Mouse (Mus musculus): ENCODE results near the gene Bglap2. TPM values are rescaled to one million over a fixed set of nuclear protein-coding genes. Genes with fewer than 3 reads are reported as not detected.

Bglap2 gene
- total RNA-seq (2023), result not detected

DNA sequence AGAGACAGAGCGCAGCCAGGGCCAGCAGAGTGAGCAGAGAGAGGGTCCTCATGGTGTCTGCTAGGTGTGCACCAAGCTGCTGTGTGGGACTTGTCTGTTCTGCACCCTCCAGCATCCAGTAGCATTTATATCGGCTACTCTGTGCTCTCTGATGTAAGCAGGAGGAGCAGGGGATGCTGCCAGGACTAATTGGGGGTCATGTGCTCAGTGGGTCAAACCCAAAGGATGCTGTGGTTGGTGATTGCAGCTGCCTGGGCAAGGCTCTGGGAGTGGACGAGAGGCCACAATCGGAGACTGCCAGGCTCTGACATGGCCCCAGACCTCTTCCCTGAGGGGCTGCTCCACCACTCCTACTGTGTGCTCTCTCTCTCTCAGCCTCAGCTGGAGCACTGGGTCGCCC, at the start of gene Bglap2:
Bglap2 (minus strand) TSS at position 101 of the 400 bp plus-strand sequence.

DNA sequence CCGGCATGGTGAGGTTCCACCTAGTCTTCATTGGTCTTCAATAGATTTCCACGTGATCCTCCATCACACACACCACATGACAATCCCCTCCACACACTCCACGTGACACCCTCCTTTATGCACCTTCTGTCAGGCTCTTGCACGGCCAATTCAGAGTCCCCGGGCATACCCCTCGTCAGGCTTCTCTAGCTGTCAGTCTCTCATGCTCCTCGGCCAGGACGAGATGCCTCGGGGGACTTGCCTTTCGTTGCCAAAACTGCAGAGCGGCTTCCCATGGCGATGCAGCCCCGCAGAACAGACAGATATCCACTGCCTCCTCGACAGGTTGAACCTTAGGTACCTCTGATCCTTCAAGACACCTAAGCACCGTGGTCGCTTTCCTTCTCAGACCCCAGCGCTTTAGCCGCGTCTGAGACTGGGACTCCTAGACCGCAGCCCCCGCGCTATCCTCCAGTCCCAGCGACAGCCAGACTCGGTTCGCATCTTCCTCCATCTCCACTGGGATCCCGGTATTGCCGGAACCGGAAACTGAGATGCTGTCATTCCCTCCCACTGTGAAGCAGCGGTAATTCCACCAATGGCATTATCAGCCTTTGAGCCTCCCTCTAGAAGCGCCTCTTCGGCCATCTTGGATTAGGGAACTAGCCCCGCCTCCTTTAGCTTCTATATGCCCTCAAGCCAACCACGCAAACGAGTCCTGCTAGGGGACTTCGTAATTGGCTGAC, 46.3 kb upstream of the Bglap2 start, which contains the start of gene Slc25a44:
Slc25a44 (minus strand) TSS at position 535 of the 725 bp plus-strand sequence.

DNA sequence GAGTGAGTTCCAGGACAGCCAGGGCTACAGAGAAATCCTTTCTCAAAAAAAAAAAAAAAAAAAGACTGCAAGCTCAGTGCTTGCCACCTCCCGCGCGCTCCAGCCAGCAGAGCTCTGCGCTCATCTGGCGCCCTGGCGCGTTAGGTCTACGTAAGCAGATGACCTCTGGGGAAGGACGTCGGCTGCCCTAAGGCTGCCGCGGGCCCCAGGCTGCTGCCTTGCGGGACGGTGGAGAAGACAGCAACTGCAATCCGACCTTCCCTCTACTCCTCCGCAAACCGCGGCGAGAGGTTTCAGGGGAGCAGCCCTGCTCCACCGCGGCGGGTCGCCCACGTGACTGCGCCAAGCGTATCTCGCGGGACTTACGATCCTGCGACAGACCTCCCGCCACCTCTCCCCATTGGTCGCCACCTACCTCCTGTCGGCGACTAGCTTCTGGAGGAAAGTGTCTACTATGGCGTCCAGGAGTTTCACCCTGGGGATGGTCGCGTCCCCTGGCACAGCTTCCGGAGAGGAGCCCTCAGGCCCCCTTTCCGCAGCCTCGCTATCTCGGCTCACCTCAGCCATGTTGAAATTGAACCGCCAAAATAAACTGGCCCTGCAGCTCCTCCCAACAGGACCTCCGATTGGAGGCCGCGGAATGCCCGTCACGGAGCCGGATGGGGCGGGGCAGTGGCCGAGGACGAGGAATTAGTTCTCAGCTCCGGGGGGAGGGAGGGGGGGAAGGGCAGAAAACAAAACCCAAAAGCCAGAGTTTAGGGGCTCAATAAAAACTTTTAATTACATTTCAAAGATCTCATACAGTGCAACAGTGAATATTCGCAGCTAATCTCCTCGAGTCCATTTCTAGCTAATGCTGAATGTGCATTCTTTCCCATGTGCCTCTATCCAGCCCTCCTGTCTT, 31.5 kb upstream of the Bglap2 start, which contains the start of gene Pmf1:
Pmf1 (minus strand) TSS at position 591 of the 904 bp plus-strand sequence.

DNA sequence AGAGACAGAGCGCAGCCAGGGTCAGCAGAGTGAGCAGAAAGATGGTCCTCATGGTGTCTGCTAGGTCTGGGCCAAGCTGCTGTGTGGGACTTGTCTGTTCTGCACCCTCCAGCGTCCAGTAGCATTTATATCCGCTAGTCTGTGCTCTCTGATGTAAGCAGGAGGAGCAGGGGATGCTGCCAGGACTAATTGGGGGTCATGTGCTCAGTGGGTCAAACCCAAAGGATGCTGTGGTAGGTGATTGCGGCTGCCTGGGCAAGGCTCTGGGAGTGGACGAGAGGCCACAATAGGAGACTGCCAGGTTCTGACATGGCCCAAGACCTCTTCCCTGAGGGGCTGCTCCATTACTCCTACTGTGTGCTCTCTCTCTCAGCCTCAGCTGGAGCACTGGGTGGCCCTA, 5.9 kb upstream of the Bglap2 start, which contains the start of gene Bglap:
Bglap (minus strand) TSS at position 101 of the 400 bp plus-strand sequence.

DNA sequence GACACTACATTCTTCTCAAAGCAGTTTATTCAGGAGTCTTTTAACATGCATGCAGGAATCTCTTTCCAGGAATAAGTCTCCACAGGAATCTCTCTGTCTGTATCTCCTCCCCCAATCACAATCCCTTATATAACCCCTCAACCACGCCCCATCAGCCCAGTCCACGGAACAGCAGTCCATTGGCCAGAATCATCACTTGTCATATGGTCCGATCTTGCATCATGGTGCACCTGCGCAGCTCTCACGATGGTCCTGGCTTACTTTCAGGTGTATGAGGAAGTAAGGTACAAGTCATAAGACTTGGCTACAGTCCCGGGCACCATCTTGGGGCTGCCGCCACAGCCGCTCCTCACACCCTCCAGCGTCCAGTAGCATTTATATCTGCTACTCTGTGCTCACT, 5.9 kb downstream of the Bglap2 start, which contains the start of gene Bglap3:
Bglap3 (minus strand) TSS at position 101 of the 400 bp plus-strand sequence.

DNA sequence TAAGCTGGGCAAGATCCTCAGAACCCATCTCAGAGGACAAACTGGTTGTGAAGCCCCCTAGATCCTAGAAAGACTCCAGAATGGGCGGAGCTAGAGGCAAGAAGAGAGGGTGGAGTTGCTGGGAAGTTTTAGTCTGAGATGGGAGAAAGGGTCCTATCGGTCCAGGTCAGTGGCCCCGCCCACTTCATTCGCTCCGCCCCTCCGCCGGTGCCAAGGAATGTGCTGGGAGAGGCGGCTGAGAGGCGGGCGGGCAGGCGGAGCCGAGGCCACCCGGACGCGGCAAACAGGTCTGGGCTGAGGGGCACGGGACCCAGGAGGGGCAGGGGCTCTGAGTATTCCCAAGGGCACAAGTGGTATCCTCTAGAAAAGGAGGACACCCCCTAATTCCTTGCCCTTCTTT, 14.2 kb downstream of the Bglap2 start, which contains the start of gene Paqr6:
Paqr6 (plus strand) TSS at position 248 of the 400 bp plus-strand sequence.

DNA sequence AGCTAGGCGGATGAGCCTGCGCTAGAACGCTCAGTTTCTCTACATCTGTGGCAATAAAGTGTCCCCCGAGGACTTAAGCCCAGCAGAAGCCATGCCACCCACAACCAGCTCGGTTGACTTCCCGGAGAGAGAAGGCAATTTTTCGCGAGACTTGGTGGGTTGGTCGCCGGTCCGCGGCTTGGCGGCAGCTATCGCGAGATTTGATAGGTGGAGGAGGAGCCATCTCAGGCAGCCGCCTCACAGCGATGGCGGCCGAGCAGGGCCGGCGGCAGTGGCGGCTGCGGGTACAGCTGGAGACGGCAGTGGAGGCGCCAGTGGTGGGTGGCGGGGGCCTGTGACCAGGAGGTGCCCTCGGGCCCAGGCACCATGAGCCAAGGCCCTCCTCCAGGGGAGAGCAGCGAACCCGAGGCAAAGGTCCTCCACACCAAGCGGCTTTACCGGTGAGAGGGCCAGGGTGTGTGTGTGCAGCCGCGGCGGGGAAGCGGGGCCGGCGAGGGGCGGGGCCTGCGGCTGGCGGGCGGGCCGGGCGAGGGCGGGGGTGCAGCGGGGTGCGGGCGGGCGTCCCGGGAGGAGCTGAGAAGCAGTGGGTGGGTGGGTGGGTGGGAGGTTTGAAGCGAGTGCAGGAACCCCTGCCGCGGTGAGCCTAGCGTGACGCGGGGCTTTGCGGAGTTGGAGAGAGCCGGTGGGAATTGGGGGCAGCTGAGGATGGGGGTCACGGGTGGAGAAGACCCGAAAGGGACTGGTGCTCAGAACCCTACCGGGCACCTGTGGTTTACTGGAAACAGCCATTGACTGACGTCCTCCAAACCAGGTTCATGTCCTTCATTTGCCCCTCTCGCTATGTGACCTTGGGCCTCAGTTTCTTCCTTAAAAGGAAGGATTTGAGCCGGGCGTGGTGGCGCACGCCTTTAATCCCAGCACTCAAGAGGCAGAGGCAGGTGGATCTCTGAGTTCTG, 42.2 kb downstream of the Bglap2 start, which contains the start of the genes Tmem79 and Smg5:
Tmem79 (minus strand) TSS at position 91 of the 956 bp plus-strand sequence.
Smg5 (plus strand) TSS at position 203 of the 956 bp plus-strand sequence.

Other genes with a start within 250 kb of the Bglap2 start
- gene Mef2d, start 236.3 kb downstream of the Bglap2 start, total RNA-seq (2023), result 345 TPM
- gene Rhbg, start 124.0 kb downstream of the Bglap2 start, total RNA-seq (2023), result not detected
- gene Gm38392, start 91.5 kb downstream of the Bglap2 start, total RNA-seq (2023), result not detected
- 4.2 TPM for gene Tsacc, start 81.7 kb downstream of the Bglap2 start, total RNA-seq (2023)
- gene Cct3, start 81.6 kb downstream of the Bglap2 start, total RNA-seq (2023), result 188 TPM
- gene Glmp, start 53.7 kb downstream of the Bglap2 start, total RNA-seq (2023), result 116 TPM
- gene Tmem79, start 42.6 kb downstream of the Bglap2 start, total RNA-seq (2023), result 2.6 TPM
- 136 TPM for gene Smg5, start 42.4 kb downstream of the Bglap2 start, total RNA-seq (2023)
- gene Paqr6, start 14.1 kb downstream of the Bglap2 start, total RNA-seq (2023), result 3.7 TPM
- gene Bglap3, start 6.0 kb downstream of the Bglap2 start, total RNA-seq (2023), result not detected
- gene Bglap, start 5.8 kb upstream of the Bglap2 start, total RNA-seq (2023), result not detected
- 42.3 TPM for gene Pmf1, start 31.6 kb upstream of the Bglap2 start, total RNA-seq (2023)
- gene Slc25a44, start 46.4 kb upstream of the Bglap2 start, total RNA-seq (2023), result 16.3 TPM
- gene Sema4a, start 82.5 kb upstream of the Bglap2 start, total RNA-seq (2023), result 98.8 TPM
- gene Lmna, start 131.3 kb upstream of the Bglap2 start, total RNA-seq (2023), result 27.9 TPM
- 3.0 TPM for gene Mex3a, start 153.7 kb upstream of the Bglap2 start, total RNA-seq (2023)
- gene Rab25, start 169.6 kb upstream of the Bglap2 start, total RNA-seq (2023), result not detected
- gene Lamtor2, start 174.4 kb upstream of the Bglap2 start, total RNA-seq (2023), result 78.7 TPM
- gene Ubqln4, start 175.1 kb upstream of the Bglap2 start, total RNA-seq (2023), result 50.1 TPM
- 78.1 TPM for gene Ssr2, start 197.2 kb upstream of the Bglap2 start, total RNA-seq (2023)
- gene Arhgef2, start 227.3 kb upstream of the Bglap2 start, total RNA-seq (2023), result 165 TPM

Data from CD4-positive naive resting alpha-beta T cell, adult 57 days (primary cell).